Mouse (Mus musculus) hindbrain, embryonic 12.5 days (tissue): ENCODE measurements around the gene Cdkn1b. TPM values are rescaled to one million over a fixed set of nuclear protein-coding genes. Genes with fewer than 3 reads are reported as not detected.

ENCODE experiments used
- ATAC-seq: fragments of 200-750 bp; cut with Nextera tagmentation; 2 replicates; pipeline ENCODE4 v1.8.0; 2017; ENCODE audit warnings: moderate TSS enrichment; ENCODE audit not compliant: low FRiP score
- H3K27ac ChIP-seq: fragments of 300-500 bp; sonication (generic); 2 replicates; pipeline ENCODE4 v1.5.1; 2016; ENCODE audit warnings: mild to moderate bottlenecking
- H3K27me3 ChIP-seq: fragments of 300-500 bp; sonication (generic); 2 replicates; pipeline ENCODE4 v1.6.1; 2016; ENCODE audit warnings: mild to moderate bottlenecking
- H3K36me3 ChIP-seq: fragments of 300-500 bp; sonication (generic); 2 replicates; pipeline ENCODE4 v1.6.1; 2016; ENCODE audit warnings: mild to moderate bottlenecking
- H3K4me1 ChIP-seq: fragments of 300-500 bp; sonication (generic); 2 replicates; pipeline ENCODE4 v1.6.1; 2016
- H3K4me2 ChIP-seq: fragments of 300-500 bp; sonication (generic); replicated peaks from 2 replicates; pipeline ENCODE4 v1.6.1; 2016; ENCODE audit warnings: mild to moderate bottlenecking
- H3K4me3 ChIP-seq: fragments of 300-500 bp; sonication (generic); 2 replicates; pipeline ENCODE4 v1.5.1; 2016; ENCODE audit warnings: mild to moderate bottlenecking
- H3K9ac ChIP-seq: fragments of 300-500 bp; sonication (generic); 2 replicates; pipeline ENCODE4 v1.6.1; 2016; ENCODE audit warnings: mild to moderate bottlenecking, moderate library complexity
- H3K9me3 ChIP-seq: fragments of 300-500 bp; sonication (generic); replicated peaks from 2 replicates; pipeline ENCODE4 v1.6.1; 2016; ENCODE audit warnings: mild to moderate bottlenecking
- whole genome bisulfite sequencing: fragments of 180-500 bp; shearing (Covaris S2); methylation state at CpG from one replicate; pipeline ENCODE4 v1.1.7; 2016; 5-methylcytosine and 5-hydroxymethylcytosine counted together
- polyA plus RNA-seq: library from polyadenylated mRNA; unstranded; fragments of >200 nt; fragmentation: Nextera tagmentation; extraction: Ambion mirVana; gene quantifications from 2 replicates; pipeline ENCODE4 v1.2.1, GENCODE M21; 2016

The Cdkn1b gene
- polyA plus RNA-seq: 24.9 and 25.7 TPM in 2 replicates

DNA sequence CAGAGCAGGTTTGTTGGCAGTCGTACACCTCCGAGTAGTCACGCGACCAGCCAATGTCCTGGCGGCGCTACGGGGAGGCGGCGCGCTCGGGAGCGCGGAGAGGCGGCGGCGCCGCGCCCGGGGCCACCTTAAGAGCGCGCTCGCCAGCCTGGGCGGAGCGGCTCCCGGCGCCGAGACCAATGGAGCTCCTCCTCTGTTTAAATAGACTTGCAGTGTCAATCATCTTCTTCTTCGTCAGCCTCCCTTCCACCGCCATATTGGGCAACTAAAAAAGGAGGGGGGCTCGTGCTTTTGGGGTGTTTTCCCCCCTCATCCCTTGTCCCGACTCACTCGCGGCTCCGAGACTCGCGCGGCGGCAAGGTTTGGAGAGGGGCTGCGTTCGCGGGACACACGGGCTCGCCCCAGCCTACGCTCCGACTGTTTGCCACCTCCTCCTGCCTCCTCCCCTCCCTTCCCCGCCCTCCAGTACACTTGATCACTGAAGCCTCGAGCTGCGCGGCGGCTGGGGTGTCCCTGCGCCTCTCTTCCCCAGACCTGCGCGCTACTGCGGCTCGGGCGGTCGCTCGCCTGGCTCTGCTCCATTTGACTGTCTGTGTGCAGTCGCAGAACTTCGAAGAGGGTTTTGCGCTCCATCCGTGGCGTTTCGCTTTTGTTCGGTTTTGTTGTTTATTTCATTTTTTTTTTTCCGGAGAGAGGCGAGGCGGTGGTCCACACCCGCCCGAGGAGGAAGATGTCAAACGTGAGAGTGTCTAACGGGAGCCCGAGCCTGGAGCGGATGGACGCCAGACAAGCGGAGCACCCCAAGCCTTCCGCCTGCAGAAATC lies at the start of gene Cdkn1b:
Gene Cdkn1b, plus strand, starts transcription at position 212 of the 824 bp plus-strand sequence.
- WGBS: under 1% methylated on average over 77 of the region's 77 CpGs
- Histone ChIP-seq H3K4me1 (peaks cover 43% of the 10 kb centered on the region), H3K9me3 (no peaks in the 10 kb centered on the region), H3K27me3 (0 out of 2 replicates have a peak, but pooled peaks cover 3% of the 10 kb centered on the region), H3K4me3 (peak within 1 kb of the TSS; percentile 86), H3K9ac (peak within 1 kb of the TSS; percentile 92), H3K27ac (peak within 1 kb of the TSS; percentile 98), H3K4me2 (peak within 1 kb of the TSS; percentile 87), H3K36me3 (no peaks in the 10 kb centered on the region)
- peak; percentile 96 for ATAC-seq

DNA sequence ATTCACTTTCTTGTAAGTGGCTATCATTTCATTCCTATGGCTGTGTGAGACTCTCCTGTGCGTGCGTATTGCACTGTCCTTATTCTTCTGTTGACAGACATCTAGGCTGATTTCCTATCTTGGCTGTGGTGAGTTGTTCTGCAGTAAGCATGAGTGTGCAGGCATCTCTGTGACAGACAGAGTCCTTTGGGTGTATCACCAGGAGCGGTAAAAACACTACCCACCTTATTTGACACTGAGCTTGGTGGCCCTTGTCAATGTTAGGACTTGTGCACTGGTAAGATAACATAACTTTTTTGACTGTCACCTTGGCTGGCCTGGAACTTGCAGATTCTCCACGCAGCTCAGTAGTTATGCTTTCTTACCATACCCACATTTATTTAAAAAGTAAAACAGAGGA lies 49.3 kb upstream of the Cdkn1b start:
- H3K9ac ChIP-seq: no peak overlapping the region
- H3K4me3 ChIP-seq: no peak overlapping the region
- H3K27ac ChIP-seq: no peak overlapping the region
- no peak overlapping the region for H3K4me2 ChIP-seq
- H3K36me3 ChIP-seq: peaks cover 49% of the 10 kb centered on the region
- no peaks in the 10 kb centered on the region for H3K9me3 ChIP-seq
- H3K4me1 ChIP-seq: no peaks in the 10 kb centered on the region
- ATAC-seq: no peak
- WGBS: 97% methylated on average over 4 of the region's 4 CpGs
- no peaks in the 10 kb centered on the region for H3K27me3 ChIP-seq

DNA sequence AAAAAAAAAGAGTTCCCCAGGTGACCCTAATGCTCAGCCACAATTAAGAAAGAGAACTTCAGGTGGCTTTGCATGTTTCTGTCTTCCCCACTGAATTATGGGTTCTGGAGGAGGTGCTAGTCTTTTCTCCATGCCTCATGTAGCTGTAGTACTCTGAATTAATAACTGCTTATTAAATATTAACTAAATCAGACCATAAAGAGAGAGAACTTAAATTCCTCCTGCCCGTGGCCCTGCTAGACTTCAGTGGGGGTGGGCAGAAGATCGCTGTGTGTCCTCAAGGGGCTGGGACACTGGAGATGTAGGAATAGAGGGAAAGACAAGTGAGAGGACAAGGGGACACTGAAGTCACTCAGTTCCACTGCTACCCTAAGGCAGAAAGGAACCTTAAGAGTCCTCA lies 48.0 kb upstream of the Cdkn1b start:
- H3K9me3 ChIP-seq: no peaks in the 10 kb centered on the region
- no peak overlapping the region for H3K9ac ChIP-seq
- H3K4me1 ChIP-seq: no peaks in the 10 kb centered on the region
- H3K36me3 ChIP-seq: peaks cover 48% of the 10 kb centered on the region
- 83% methylated on average over 2 of the region's 2 CpGs for WGBS
- no peaks in the 10 kb centered on the region for H3K27me3 ChIP-seq
- no peak overlapping the region for H3K4me2 ChIP-seq
- no peak overlapping the region for H3K27ac ChIP-seq
- no peak overlapping the region for H3K4me3 ChIP-seq
- no peak for ATAC-seq

DNA sequence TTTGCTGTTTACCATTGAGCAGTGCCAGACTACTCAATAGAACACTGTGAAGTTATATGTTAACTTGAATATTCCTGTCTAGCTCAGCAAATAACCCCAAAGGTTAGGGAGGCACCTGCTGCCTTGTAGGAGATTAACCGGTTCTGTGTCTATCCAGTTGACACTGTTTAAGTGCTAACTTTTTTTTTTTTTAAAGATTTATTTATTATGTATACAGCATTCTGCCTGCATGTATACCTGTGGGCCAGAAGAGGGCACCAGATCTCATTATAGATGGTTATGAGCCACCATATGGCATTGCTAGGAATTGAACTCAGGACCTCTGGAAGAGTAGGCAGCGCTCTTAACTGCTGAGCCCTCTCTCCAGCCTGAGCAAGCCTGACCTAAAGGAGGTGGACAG lies 47.2 kb upstream of the Cdkn1b start:
- H3K4me1 ChIP-seq: no peaks in the 10 kb centered on the region
- no peak overlapping the region for H3K4me3 ChIP-seq
- H3K4me2 ChIP-seq: no peak overlapping the region
- no peaks in the 10 kb centered on the region for H3K9me3 ChIP-seq
- WGBS: 87% methylated on average over 2 of the region's 2 CpGs
- H3K27ac ChIP-seq: no peak overlapping the region
- H3K36me3 ChIP-seq: peaks cover 40% of the 10 kb centered on the region
- no peak for ATAC-seq
- H3K9ac ChIP-seq: no peak overlapping the region
- H3K27me3 ChIP-seq: no peaks in the 10 kb centered on the region

DNA sequence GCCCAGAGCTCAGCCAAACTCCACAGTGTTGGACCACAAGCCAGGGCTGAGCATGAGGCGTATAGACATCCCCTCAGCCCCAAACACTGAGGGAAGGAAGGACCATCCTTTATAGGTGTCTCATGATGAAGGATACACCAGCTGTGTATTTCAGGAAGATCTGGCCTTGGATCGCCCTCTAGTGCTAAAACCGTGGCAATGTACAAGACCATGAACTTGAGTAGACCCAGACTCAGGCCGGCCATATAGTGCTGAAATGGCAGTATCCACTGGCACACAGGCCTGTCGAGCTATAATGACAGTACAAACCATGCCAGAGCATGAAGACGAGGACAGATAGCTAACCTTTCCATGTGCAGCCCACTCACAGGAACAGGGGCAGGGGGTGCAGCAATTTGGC lies 43.4 kb upstream of the Cdkn1b start:
- Histone ChIP-seq H3K27ac (no peak overlapping the region), H3K36me3 (peaks cover 8% of the 10 kb centered on the region), H3K27me3 (no peaks in the 10 kb centered on the region), H3K9me3 (no peaks in the 10 kb centered on the region), H3K4me1 (peaks cover 20% of the 10 kb centered on the region), H3K9ac (no peak overlapping the region), H3K4me2 (no peak overlapping the region), H3K4me3 (no peak overlapping the region)
- ATAC-seq: no peak
- WGBS: 77% methylated on average over 6 of the region's 6 CpGs

DNA sequence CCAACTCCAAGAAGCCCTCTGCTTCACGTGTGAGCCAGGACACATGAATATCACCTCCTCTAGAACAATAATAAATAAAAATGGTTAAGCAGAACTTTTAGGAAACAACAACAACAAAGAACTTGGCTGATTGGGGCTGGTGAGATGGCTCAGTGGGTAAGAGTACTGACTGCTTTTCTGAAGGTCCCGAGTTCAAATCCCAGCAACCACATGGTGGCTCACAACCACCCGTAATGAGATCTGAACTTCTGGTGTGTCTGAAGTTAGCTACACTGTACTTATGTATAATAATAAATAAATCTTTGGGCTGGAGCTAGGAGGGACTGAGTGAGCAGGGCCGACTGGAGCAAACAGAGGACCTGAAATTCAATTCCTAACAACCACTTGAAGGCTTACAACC lies 42.9 kb upstream of the Cdkn1b start:
- Histone ChIP-seq H3K4me2 (no peak overlapping the region), H3K4me3 (no peak overlapping the region), H3K4me1 (peaks cover 20% of the 10 kb centered on the region), H3K9me3 (no peaks in the 10 kb centered on the region), H3K9ac (no peak overlapping the region), H3K36me3 (peaks cover 12% of the 10 kb centered on the region), H3K27me3 (no peaks in the 10 kb centered on the region), H3K27ac (no peak overlapping the region)
- ATAC-seq: no peak
- WGBS: 93% methylated on average over 4 of the region's 4 CpGs

DNA sequence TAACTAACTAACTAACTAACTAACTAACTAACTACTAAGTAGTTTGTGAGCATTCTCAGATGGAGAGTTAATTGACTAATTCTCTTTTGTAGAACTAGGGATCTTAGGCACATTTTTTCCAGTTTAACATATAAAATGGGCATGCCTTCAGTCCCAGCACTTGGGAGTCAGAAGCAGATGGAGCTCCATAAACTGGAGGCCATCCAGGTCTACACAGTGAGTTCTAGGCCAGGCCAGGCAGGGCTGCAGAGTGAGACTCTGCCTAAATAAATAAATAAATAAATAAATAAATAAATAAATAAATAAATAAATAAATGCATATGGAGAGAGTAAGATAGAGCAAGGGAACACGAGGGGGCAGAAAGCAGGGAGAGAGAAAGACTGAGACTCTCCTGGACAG lies 42.3 kb upstream of the Cdkn1b start:
- H3K27ac ChIP-seq: no peak overlapping the region
- H3K9ac ChIP-seq: no peak overlapping the region
- H3K36me3 ChIP-seq: peaks cover 12% of the 10 kb centered on the region
- H3K4me3 ChIP-seq: no peak overlapping the region
- no peak overlapping the region for H3K4me2 ChIP-seq
- ATAC-seq: no peak
- no peaks in the 10 kb centered on the region for H3K27me3 ChIP-seq
- H3K9me3 ChIP-seq: no peaks in the 10 kb centered on the region
- WGBS: 74% methylated on average over 1 of the region's 1 CpGs
- peaks cover 20% of the 10 kb centered on the region for H3K4me1 ChIP-seq

DNA sequence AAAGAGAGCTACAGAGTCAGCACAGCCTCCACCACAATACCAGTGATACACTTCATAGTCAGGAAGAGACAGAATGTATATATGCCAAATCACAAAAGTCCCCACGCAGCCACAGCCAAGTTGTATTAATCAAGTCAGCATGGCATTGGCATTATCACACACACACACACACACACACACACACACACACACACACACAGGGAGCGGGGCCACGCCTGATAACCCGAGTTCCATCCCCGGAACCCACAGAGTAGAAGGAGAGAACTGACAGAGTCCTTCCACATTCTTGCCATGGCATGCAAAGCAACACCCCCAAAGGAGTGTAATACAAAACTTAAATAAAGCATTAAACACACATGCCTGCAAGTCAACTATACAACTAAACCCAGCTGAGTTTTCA lies 40.6 kb upstream of the Cdkn1b start:
- Histone ChIP-seq H3K27me3 (no peaks in the 10 kb centered on the region), H3K4me3 (no peak overlapping the region), H3K9ac (no peak overlapping the region), H3K4me1 (peaks cover 24% of the 10 kb centered on the region), H3K9me3 (no peaks in the 10 kb centered on the region), H3K4me2 (no peak overlapping the region), H3K36me3 (peaks cover 12% of the 10 kb centered on the region), H3K27ac (no peak overlapping the region)
- ATAC-seq: no peak
- 79% methylated on average over 5 of the region's 5 CpGs for WGBS

DNA sequence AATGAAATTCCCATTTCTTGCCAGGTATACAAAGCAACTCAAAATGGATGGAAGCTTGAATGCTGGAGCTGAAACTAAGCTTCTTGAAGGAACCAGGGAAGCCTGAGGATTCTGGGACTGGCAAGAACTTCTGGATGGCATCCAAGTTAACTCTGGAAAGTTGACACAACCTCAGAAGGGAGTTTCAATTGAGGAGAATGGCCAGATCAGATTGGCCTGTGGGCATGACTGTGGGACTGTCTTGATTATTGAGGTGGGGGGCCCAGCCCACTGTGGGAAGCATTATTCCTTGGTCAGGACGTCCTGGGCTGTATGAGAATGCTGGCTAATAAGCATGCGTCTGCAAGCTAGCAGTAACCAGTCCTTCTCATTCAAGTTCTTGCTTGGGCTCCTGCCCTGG lies 40.2 kb upstream of the Cdkn1b start:
- Histone ChIP-seq H3K4me2 (no peak overlapping the region), H3K36me3 (peaks cover 12% of the 10 kb centered on the region), H3K9ac (no peak overlapping the region), H3K4me1 (peaks cover 29% of the 10 kb centered on the region), H3K4me3 (no peak overlapping the region), H3K9me3 (no peaks in the 10 kb centered on the region), H3K27ac (0 out of 2 replicates have a peak overlapping the region, but pooled peaks have one; percentile 2), H3K27me3 (no peaks in the 10 kb centered on the region)
- 44% methylated on average over 2 of the region's 2 CpGs for WGBS
- no peak for ATAC-seq

DNA sequence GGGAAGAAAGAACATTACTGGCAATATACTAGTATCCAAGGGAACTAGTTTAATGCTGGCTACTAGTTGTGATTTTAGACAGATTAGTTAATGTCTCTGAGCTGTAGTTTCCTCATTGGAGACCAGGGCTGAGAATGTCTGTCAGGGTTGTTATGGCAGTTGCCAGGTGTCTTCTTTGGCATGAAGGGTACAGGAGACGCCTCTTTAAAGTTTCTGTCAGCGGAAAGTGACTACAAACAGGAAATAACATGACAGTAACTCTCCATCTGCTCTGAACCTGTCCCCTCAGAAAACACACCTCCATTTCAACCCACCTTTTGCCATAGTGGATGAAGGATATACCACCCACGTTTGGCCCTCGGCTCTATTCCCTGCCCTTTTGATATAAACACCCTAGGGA lies 36.5 kb upstream of the Cdkn1b start:
- Histone ChIP-seq H3K36me3 (peaks cover 4% of the 10 kb centered on the region), H3K27me3 (no peaks in the 10 kb centered on the region), H3K4me2 (no peak overlapping the region), H3K4me1 (peaks cover 53% of the 10 kb centered on the region), H3K27ac (no peak overlapping the region), H3K9ac (no peak overlapping the region), H3K9me3 (no peaks in the 10 kb centered on the region), H3K4me3 (no peak overlapping the region)
- ATAC-seq: no peak
- WGBS: 84% methylated on average over 4 of the region's 4 CpGs

DNA sequence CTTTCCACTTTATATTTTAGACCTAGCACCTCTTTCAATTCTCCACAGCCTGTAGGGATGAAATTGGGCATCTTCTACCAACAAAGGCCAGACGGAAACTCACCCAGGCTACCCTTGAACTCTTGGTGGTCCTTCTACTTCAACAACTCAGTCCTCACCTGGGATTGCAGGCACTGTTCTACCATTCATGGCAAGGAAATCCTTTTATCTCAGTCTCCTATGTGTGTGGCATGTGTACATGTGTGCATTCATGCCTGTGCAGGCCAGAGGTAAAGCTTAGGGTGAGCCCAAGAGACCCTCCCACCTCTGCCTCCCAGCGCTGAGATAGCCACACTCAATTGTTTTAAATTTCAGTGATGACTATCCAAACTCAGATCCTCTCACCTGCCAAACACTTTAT lies 34.7 kb upstream of the Cdkn1b start:
- no peak for ATAC-seq
- Histone ChIP-seq H3K9me3 (no peaks in the 10 kb centered on the region), H3K4me1 (peaks cover 51% of the 10 kb centered on the region), H3K27me3 (no peaks in the 10 kb centered on the region), H3K36me3 (peaks cover 4% of the 10 kb centered on the region), H3K27ac (no peak overlapping the region), H3K9ac (no peak overlapping the region; the same call in 1 of the 2 replicates), H3K4me2 (peak overlapping the region; percentile 59), H3K4me3 (no peak overlapping the region)
- WGBS: 91% methylated on average over 2 of the region's 2 CpGs

DNA sequence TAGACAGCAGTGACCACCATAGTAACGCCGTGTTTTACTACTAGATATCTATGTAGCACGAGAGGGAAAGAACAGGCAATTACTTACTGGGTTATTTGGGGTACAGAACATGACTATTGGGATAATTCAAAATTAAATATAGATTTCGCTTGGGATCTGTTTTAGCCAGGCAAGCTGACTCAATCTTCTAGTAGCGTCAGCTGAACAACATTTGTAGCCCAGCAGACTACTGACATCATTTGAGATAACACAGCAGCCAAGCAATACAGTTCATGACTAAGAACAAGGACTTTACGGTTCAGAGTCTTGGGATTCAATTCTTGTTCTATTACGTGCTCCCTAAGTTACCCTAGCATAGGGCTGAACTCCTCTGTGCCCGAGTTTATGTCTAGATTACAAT lies 33.7 kb upstream of the Cdkn1b start:
- H3K36me3 ChIP-seq: peaks cover 4% of the 10 kb centered on the region
- 81% methylated on average over 8 of the region's 8 CpGs for WGBS
- H3K4me1 ChIP-seq: peaks cover 42% of the 10 kb centered on the region
- no peaks in the 10 kb centered on the region for H3K9me3 ChIP-seq
- H3K27me3 ChIP-seq: no peaks in the 10 kb centered on the region
- peak overlapping the region; percentile 59 for H3K4me2 ChIP-seq
- ATAC-seq: no peak
- peak overlapping the region; percentile 73 for H3K9ac ChIP-seq
- no peak overlapping the region for H3K27ac ChIP-seq
- peak overlapping the region; percentile 49 for H3K4me3 ChIP-seq

DNA sequence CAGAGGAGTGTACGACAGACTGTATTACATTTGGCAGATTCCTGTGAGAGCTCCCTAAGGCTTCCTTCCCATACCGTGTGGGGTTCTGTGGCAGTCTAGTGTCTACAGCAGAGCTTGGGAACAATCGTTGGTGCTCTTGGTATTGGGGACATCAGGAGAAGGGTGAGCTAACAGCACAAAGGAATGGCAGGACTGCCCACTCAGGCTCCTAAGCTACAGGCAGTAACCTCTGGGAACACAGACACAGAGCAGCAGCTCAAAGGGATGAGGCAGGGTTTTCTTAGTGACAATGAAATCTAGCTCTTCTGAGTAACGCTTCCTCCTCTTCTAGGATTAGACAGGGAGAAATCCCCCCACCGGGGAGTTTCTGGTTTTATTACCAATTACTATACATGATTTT lies 33.2 kb upstream of the Cdkn1b start:
- Histone ChIP-seq H3K36me3 (peaks cover 2% of the 10 kb centered on the region), H3K4me1 (peaks cover 41% of the 10 kb centered on the region), H3K9ac (peak overlapping the region; percentile 73), H3K27me3 (no peaks in the 10 kb centered on the region), H3K4me3 (peak overlapping the region; percentile 49), H3K27ac (peak overlapping the region; percentile 94), H3K4me2 (peak overlapping the region; percentile 59), H3K9me3 (no peaks in the 10 kb centered on the region)
- ATAC-seq: peak; percentile 29; the same call in 1 of the 2 replicates
- 16% methylated on average over 5 of the region's 5 CpGs for WGBS
